Mouse (Mus musculus): ENCODE data around the gene Ybx1.

Gene Ybx1

GRCm38 (mm10) chr4:119234348-119234747 lies 60.1 kb downstream of the Ybx1 start:
- DNase-seq (ENCODE audit: low spot score) = no peak

- peak; percentile 58 for DNase-seq (ENCODE audit: low spot score)
Measured at GRCm38 (mm10) chr4:119233256-119233901, 61.0 kb downstream of the Ybx1 start.

DNA sequence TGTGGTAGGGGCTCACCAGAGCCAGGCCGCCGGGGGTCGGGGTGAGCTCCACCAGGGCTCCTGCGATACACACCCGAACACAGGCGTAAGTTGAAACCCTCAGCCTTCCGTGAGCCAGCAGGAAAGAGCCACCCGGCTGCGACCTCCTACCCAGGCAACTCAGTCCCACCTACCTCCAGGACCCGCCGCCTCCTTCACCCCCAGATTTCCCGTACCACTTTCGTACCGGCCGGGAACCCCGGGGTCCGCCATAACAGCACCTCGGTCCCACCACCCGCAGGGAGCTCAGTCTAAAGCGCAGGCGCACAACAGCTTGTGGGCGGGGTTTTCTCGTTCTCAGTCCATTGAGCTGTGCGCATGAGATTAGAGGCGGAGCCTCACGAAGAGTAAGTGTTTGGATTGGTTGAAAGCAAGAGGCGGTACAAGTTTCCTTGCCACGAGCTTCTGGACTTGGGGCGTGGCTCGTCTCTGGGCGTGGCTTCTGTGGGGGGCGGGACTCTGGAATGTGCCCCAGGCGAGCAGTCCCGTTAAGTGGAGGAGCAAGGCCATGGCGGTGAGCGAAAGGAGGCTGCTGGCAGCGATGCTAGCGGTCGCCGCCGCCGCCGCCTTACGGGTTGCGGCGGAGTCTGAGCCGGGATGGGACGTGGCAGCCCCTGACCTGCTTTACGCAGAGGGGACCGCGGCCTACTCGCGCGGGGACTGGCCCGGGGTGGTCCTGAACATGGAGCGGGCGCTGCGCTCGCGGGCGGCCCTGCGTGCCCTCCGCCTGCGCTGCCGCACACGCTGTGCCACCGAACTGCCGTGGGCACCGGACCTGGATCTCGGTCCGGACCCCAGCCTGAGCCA lies 61.8 kb downstream of the Ybx1 start, which contains the start of the genes AU022252 and P3h1:
TSS of gene AU022252 (minus strand) at position 303 of the 846 bp plus-strand sequence.
TSS of gene P3h1 (plus strand) at position 506 of the 846 bp plus-strand sequence.
- peak; percentile 99 for DNase-seq (ENCODE audit: low spot score)

Data from layer of hippocampus, adult 11-12 months (tissue).